Mouse (Mus musculus) kidney, adult 2 months (tissue): Measurements from ENCODE around the gene Fbxl13.

Source experiments
- CTCF ChIP-seq: fragments of 200-500 bp; conservative IDR thresholded peaks from 2 replicates; pipeline ENCODE4 v1.5.1; 2011; ENCODE audit warnings: low read depth, mild to moderate bottlenecking, control low read depth, low read length, moderate library complexity, mixed read lengths; ENCODE audit not compliant: insufficient read depth, insufficient read length
- POLR2A ChIP-seq: fragments of 200-500 bp; IDR thresholded peaks from one replicate; pipeline ENCODE4 v1.6.1; 2011; ENCODE audit warnings: low read depth, low read length, control low read depth

GRCm38 (mm10) chr5:21526835-21527485 lies 118.5 kb downstream of the Fbxl13 start:
- TF ChIP-seq CTCF (no peak), POLR2A (no peak)
